ENCODE assay signal across 15 mouse cellular contexts in the genomic region with DNA sequence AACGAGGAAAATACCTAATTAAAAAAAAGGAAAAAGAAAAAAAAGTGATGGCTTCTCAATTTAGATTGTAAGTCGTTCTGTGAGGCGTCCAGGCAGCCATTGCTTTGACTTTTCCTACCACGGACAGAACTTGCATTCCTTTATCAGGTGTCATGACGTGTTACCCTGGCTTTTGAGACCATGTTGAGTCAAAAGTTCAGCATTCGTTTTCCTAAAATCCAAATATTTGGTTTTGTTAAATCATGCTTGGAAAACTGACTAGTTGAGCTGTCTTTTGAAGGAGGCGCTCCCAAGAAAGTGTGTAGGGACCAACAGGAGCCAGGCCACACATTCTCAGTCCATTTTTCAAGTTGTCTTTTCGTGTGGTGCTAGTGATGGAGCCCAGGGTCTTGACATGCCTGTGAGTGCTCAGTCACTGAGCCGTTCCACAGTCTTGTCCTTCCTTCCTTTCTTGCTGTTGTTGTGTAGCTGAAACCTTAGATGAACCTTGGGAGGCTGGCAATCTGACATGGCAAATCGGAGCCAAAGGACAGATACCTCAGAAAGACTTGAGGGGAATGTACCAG.
"Had no signal": no experiment of that assay in that cellular context is flagged by ENCODE, and none has a peak within 500 bp of the region (broad histone marks: within the 10 kb centered on the region; RNA-seq: fewer than 3 reads in every experiment).

No protein-coding gene starts in this region.

- H3K27me3 ChIP-seq: limb, embryonic 13.5 days; liver, embryonic 12.5 days; liver, embryonic 15.5 days had no signal

- H3K27ac ChIP-seq: kidney, postnatal 0 days; layer of hippocampus, adult 2 months; limb, embryonic 10.5 days; limb, embryonic 13.5 days; liver, embryonic 12.5 days; liver, embryonic 15.5 days had no signal

- H3K9ac ChIP-seq: limb, embryonic 13.5 days; liver, embryonic 12.5 days; liver, embryonic 15.5 days had no signal

- DNase-seq: kidney, adult 2 months; kidney, postnatal 25 days; layer of hippocampus, adult 9-11 months; liver; midbrain, embryonic 14.5 days; thymus, adult 18-20 months; thymus, postnatal 36 days had no signal

- H3K9me3 ChIP-seq: limb, embryonic 10.5 days; limb, embryonic 13.5 days; liver, embryonic 12.5 days; liver, embryonic 15.5 days had no signal

- H3K4me1 ChIP-seq: liver, embryonic 12.5 days; liver, embryonic 15.5 days had no signal

- ATAC-seq: intestine, postnatal 0 days; liver, embryonic 12.5 days had no signal

- H3K4me2 ChIP-seq: limb, embryonic 13.5 days; liver, embryonic 12.5 days; liver, embryonic 15.5 days; midbrain, embryonic 11.5 days had no signal

- H3K4me3 ChIP-seq: layer of hippocampus, adult 2 months; limb, embryonic 10.5 days; limb, embryonic 13.5 days; liver, embryonic 12.5 days; liver, embryonic 15.5 days had no signal

- H3K36me3 ChIP-seq: limb, embryonic 10.5 days; limb, embryonic 13.5 days; liver, embryonic 12.5 days; liver, embryonic 15.5 days had no signal
